Mouse (Mus musculus) inflammation-experienced regulatory T-cells, adult 6 months (primary cell): ENCODE results near the gene Pde4c. TPM values are rescaled to one million over a fixed set of nuclear protein-coding genes. Genes with fewer than 3 reads are reported as not detected.

ENCODE experiments used
- ATAC-seq: one replicate; pipeline ENCODE4 v1.8.0; 2017
- polyA plus RNA-seq, 3 experiments: library from polyadenylated mRNA; unstranded; fragments of 100-300 nt; shearing (Covaris generic); gene quantifications; one replicate each; pipeline ENCODE4 v1.2.1; 2017

Gene Pde4c
- polyA plus RNA-seq, 3 experiments from 2014 or later = 0.19 to 0.59 (median 0.25) TPM

GRCm38 (mm10) chr8:70725792-70726447 is 2.4 kb downstream of the Pde4c start:
- no peak for ATAC-seq

DNA sequence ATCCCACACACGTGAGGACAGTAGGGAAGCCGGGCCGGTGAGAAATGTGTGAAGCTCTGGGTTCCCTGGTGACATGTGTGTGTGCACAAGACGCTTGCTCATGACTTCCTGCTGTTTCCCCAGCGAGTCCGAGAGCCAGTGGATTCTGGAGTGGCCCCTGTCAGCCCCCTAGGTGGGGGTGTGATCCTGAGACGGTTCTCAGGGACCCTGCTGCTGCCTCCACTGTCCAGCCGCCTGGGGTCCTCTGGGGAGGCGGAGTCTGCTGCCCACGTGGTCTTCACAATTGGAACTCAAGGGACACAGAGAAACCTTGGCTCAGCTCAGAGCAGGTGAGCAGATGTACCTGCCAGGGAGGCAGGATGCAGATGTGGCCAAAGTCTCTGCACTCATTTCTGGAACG is 3.2 kb downstream of the Pde4c start:
- ATAC-seq = no peak

DNA sequence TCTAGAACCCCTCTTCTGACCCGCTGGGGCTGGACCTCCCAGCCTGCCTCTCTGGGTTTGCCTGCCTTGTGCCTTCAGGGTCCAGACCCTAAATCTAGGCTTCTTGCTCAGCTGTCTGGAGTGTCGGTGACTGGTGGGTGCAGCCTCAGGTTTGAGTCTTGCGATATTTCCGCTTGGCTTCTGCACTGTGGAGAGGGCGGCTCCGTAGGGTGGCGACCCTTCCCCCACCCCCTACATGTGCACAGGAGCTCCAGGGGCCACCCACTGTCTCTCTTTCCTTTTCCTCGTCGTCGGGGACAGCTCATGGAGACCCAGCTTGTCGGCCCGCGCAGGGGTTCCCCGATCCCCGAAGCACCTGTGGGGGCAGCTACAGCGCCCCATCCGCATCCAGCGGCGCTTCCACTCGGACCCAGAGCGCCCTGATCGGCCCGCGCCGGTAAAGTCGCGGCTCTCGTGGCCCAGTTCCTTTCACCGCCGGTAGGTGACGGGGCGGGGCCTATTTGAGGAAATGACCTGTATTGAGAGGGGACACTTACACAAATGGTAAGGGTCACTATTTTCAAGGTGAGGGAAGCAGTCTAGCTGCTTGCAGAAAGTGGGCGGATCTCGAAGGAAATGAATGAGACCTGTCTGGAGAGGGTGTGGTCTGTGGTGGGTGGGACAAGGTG is 6.4 kb downstream of the Pde4c start:
- ATAC-seq = peak; percentile 77

DNA sequence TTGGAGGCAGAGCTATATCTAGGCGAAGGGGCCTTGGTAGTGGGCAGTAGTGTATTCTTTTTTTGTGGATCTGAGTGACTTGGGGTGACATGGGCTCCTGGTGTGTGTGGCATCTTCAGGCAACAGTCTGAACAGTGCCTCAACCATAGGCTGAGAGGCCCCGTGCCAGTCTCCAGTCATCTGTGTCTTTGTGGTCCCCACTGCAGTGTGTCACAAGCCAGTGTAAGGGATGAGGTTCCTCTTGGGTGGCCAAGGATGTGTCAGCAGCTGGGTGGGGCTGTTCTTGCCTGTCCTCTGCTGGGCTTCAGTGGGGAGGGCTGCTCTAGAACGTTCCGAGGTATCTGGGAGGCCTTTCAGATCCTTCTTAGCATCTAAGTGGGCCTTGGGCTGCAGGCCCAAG is 7.4 kb downstream of the Pde4c start:
- ATAC-seq = no peak

- ATAC-seq = no peak
Observed at GRCm38 (mm10) chr8:70737705-70738104, 14.2 kb downstream of the Pde4c start.

GRCm38 (mm10) chr8:70738211-70738610 is 14.7 kb downstream of the Pde4c start:
- ATAC-seq = no peak

DNA sequence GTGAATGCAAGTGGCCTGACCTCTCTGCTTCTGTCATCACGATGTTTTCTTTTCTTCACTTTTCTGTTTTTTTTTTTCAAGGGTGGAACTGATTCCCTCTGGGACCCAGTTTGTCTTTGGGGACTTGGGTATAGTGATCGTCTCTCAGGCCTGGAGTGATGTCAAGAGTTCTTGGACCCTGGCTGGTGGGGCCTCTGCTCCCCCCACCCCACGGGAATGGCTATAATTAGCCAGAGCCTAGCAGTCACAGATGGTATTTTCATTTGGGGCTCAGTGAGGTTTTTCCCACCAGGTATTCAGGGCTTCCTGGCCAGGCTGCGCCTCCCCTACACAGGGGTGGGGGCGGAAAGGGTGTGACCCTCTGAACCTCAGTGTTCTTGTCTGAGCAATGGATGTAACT is 18.1 kb downstream of the Pde4c start:
- no peak for ATAC-seq

GRCm38 (mm10) chr8:70742176-70742575 is 18.7 kb downstream of the Pde4c start:
- no peak for ATAC-seq

- peak; percentile 35 for ATAC-seq
Observed at GRCm38 (mm10) chr8:70742981-70743655, 19.6 kb downstream of the Pde4c start.

DNA sequence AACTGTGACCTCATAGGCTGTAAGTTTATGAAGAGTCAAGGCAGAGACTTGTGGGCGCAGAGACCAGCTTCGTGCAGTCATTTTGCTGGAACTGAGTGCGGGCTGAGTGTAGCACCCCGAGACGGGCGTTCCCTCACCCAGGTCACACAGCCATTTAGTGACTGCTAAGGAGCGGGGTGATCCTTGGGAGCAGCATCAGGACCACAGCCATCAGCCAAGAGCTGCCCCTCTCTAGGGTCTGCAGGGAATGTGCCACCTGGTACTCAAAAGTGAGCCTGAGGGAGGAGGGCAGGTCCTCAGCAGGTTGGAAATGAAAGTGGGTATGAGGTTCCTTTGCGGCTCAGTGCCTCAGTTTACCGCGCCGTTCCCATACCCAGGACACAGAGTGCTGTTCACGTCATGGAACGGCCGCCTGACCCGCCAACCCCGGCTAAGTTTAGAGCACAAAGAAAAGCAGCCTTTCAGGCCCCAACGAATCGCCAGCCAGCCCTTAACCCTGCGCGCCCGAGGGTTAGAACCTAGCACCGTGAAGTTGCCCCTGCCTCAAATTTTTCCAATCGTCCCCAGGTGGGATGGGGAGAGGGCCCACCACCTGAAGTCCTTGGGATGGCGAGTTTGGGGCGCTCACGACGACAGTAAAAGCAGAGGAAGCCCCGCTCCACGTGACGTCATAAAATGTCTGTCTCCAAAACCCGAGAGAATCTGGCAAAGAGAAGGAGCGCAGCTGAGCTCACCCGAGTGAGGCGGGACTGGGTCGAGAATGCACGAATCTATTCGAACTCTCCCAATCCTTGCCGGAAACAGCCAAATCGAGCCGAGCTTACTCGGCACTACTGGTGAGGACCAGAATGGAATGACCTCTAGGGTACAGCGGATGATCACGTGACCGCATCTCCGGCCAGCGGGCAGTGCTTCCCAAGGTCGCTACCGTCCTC is 20.4 kb downstream of the Pde4c start:
- ATAC-seq = peak; percentile 65

DNA sequence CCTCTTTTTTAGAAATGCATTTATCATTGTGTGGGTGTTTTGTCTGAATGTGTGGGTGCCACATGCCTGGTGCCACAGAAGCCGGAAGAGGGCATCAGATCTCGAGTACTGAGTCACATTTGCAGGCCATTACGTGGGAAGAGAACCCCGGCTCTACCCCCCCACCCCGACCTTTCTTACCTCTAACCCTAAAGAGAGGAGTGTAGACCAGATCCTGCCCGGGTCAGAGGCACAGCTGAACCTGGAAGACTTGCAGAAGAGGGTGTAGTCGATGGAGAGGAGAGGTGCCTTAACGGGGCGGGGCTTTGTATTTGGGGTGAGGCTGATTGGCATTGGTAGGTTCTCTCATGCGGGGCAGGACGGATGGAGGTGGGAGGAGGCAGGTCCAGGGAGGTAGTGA is 21.3 kb downstream of the Pde4c start:
- ATAC-seq = peak; percentile 57

- no peak for ATAC-seq
Observed at GRCm38 (mm10) chr8:70745691-70746220, 22.2 kb downstream of the Pde4c start.

GRCm38 (mm10) chr8:70746676-70747075 is 23.2 kb downstream of the Pde4c start:
- ATAC-seq = no peak

GRCm38 (mm10) chr8:70747211-70747890 is 23.8 kb downstream of the Pde4c start:
- ATAC-seq = no peak

DNA sequence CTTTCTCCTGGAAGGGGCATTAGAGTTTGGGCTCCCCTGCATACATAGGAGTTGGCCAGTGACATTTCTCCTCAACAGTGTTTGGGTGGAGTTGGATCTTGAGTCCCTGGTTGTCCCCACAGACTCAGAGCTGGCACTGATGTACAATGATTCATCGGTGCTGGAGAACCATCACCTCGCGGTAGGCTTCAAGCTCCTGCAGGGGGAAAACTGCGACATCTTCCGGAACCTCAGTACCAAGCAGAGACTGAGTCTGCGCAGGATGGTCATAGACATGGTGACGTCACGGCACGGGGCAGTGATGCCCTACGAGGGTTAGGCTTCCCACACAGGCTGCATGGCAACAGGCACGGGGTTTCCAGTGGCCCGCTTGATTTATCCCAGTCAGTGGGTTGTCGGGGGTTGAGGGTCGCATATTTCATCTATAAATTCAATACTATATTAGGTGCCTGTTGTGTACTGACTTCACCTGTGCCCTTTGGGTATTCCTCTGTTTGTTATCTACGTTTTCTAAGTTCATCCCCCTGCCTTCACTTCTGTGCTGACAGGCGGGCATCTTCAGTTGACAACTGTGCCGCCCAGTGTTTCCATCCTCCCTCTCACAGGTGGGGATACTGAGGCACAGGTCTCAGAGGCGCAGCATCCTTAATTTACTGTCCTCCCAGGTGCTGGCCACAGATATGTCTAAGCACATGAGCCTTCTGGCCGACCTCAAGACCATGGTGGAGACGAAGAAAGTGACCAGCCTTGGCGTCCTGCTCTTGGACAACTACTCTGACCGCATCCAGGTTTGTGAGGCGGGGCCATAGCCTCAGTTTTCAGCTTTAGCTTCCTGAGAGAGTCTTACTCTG is 25.0 kb downstream of the Pde4c start:
- no peak for ATAC-seq

- ATAC-seq = no peak
Observed at GRCm38 (mm10) chr8:70749097-70749674, 25.7 kb downstream of the Pde4c start.

- no peak for ATAC-seq
Observed at GRCm38 (mm10) chr8:70750128-70750680, 26.7 kb downstream of the Pde4c start.

DNA sequence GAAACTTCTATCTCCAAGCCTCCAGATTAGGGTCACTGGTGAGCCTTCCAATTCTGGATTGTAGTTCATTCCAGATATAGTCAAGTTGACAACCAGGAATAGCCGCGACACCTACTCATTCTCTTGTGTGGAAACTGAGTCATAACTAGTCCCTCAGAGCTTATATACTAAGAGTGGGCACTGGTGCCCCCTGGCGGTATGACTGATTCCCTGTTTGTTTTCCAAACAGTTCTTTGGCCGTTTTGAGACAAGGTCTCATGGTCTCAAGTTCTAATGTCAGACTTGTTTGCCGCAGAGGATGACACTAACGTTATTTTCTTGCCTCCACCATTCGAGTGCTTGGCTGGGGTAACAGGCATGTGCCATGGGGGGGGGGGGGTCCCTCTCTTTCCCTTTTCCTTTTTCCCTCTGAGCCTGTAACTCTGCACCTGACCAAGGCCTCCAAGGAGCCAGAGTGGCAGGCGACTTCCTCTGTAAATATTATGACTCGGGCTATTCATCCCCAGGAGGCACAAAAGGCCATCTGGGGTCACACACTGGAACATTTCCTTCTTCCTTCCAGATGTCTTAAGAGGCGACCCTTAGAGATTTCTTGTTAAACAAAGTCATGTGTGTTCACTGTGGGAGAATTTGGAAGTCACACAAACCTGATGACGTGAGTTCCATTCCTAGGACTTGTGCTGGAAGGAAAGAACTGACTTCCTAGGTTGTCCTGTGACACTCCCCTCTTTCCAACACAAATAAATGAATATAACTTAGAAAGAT is 28.7 kb downstream of the Pde4c start:
- ATAC-seq = no peak

DNA sequence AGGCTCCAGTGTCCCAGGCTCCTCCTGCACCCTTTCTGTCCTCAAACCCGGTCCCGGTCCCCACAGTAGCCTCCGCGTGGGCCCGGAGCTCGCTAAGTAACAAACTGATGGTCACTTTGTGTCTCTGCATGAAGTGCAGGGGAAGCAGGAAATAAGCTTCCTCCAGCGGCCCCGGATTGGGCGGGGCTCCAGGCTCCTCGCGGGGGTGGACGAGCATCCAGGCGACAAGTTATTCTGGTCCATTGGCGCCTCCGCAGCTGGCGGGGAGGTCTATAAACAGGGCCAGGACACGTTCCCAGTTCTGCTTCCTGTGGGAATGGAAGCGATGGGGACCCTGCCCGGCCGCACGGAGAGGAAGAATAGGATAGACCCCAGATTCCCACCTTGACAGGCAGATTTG is 29.6 kb downstream of the Pde4c start:
- ATAC-seq = no peak
